Mouse (Mus musculus): ENCODE data around the gene Ddx31. TPM values are rescaled to one million over a fixed set of nuclear protein-coding genes. Genes with fewer than 3 reads are reported as not detected.
A peak's percentile ranks its signal among the peaks of the same experiment; 100 is the strongest.

Gene Ddx31
- total and polyA plus RNA-seq, 2 experiments from 2014 or later: 10.3 to 18.5 TPM

GRCm38 (mm10) chr2:28895876-28896275 lies 55.7 kb downstream of the Ddx31 start:
- ATAC-seq (ENCODE audit: low FRiP score) (no peak), DNase-seq (ENCODE audit: low spot score) (no peak)
- H3K4me3 ChIP-seq (ENCODE audit: low read depth, low read length): no peak overlapping the region
- H3K9ac ChIP-seq (replicated peaks; ENCODE audit: low read length, poor library complexity, severe bottlenecking): no peak overlapping the region
- 89% methylated on average over 7 of the region's 7 CpGs for whole genome bisulfite sequencing
- no peak for TF ChIP-seq CTCF (IDR thresholded peaks at IDR 0.05)
- no peaks in the 10 kb centered on the region for H3K27me3 ChIP-seq (ENCODE audit: insufficient read depth, low read length)
- peaks cover 50% of the 10 kb centered on the region for H3K36me3 ChIP-seq (ENCODE audit: insufficient read depth, low read length)
- H3K9me3 ChIP-seq (ENCODE audit: low read length): no peaks in the 10 kb centered on the region
- no peak overlapping the region for H3K27ac ChIP-seq (ENCODE audit: low read depth, low read length)
- no peaks in the 10 kb centered on the region for H3K4me1 ChIP-seq (ENCODE audit: insufficient read depth, low read length)
- H3K4me2 ChIP-seq (ENCODE audit: low read depth, low read length, poor library complexity, severe bottlenecking): no peak overlapping the region

GRCm38 (mm10) chr2:28897340-28897899 lies 57.2 kb downstream of the Ddx31 start:
- WGBS: 65% methylated on average over 4 of the region's 4 CpGs
- Histone ChIP-seq H3K9ac (replicated peaks; ENCODE audit: low read length, poor library complexity, severe bottlenecking) (no peak overlapping the region), H3K4me1 (ENCODE audit: insufficient read depth, low read length) (no peaks in the 10 kb centered on the region), H3K27ac (ENCODE audit: low read depth, low read length) (no peak overlapping the region), H3K4me2 (ENCODE audit: low read depth, low read length, poor library complexity, severe bottlenecking) (no peak overlapping the region), H3K27me3 (ENCODE audit: insufficient read depth, low read length) (no peaks in the 10 kb centered on the region), H3K9me3 (ENCODE audit: low read length) (no peaks in the 10 kb centered on the region), H3K36me3 (ENCODE audit: insufficient read depth, low read length) (peaks cover 42% of the 10 kb centered on the region), H3K4me3 (ENCODE audit: low read depth, low read length) (no peak overlapping the region)
- ATAC-seq (ENCODE audit: low FRiP score) (no peak), DNase-seq (ENCODE audit: low spot score) (no peak)
- TF ChIP-seq CTCF (IDR thresholded peaks at IDR 0.05): peak; percentile 13; the same call in 1 of the 2 replicates

- no peak for TF ChIP-seq CTCF (IDR thresholded peaks at IDR 0.05)
- ATAC-seq (ENCODE audit: low FRiP score): no peak
- peaks cover 21% of the 10 kb centered on the region for H3K36me3 ChIP-seq (ENCODE audit: insufficient read depth, low read length)
Observed at GRCm38 (mm10) chr2:28902291-28902690, 62.1 kb downstream of the Ddx31 start.

GRCm38 (mm10) chr2:28903871-28904270 lies 63.7 kb downstream of the Ddx31 start:
- 75% methylated on average over 5 of the region's 5 CpGs for WGBS
- no peak for TF ChIP-seq CTCF (IDR thresholded peaks at IDR 0.05)
- peaks cover 8% of the 10 kb centered on the region for H3K27me3 ChIP-seq (ENCODE audit: insufficient read depth, low read length)

More at GRCm38 (mm10) chr2:28902291-28902690, 62.1 kb downstream of the Ddx31 start:
- no peak for DNase-seq (ENCODE audit: low spot score)
- no peak overlapping the region for H3K27ac ChIP-seq (ENCODE audit: low read depth, low read length)
- no peak overlapping the region for H3K4me2 ChIP-seq (ENCODE audit: low read depth, low read length, poor library complexity, severe bottlenecking)
- H3K4me1 ChIP-seq (ENCODE audit: insufficient read depth, low read length): no peaks in the 10 kb centered on the region
- H3K4me3 ChIP-seq (ENCODE audit: low read depth, low read length): no peak overlapping the region
- no peaks in the 10 kb centered on the region for H3K27me3 ChIP-seq (ENCODE audit: insufficient read depth, low read length)
- 77% methylated on average over 8 of the region's 8 CpGs for WGBS
- H3K9ac ChIP-seq (replicated peaks; ENCODE audit: low read length, poor library complexity, severe bottlenecking): no peak overlapping the region
- no peaks in the 10 kb centered on the region for H3K9me3 ChIP-seq (ENCODE audit: low read length)

GRCm38 (mm10) chr2:28904786-28905185 lies 64.6 kb downstream of the Ddx31 start:
- DNase-seq (ENCODE audit: low spot score) (no peak), ATAC-seq (ENCODE audit: low FRiP score) (no peak)
- Histone ChIP-seq H3K4me2 (ENCODE audit: low read depth, low read length, poor library complexity, severe bottlenecking) (no peak overlapping the region), H3K27me3 (ENCODE audit: insufficient read depth, low read length) (peaks cover 12% of the 10 kb centered on the region), H3K27ac (ENCODE audit: low read depth, low read length) (no peak overlapping the region), H3K4me1 (ENCODE audit: insufficient read depth, low read length) (no peaks in the 10 kb centered on the region; the same call in 1 of the 2 replicates), H3K9ac (replicated peaks; ENCODE audit: low read length, poor library complexity, severe bottlenecking) (no peak overlapping the region), H3K36me3 (ENCODE audit: insufficient read depth, low read length) (peaks cover 12% of the 10 kb centered on the region), H3K4me3 (ENCODE audit: low read depth, low read length) (no peak overlapping the region), H3K9me3 (ENCODE audit: low read length) (no peaks in the 10 kb centered on the region)
- no peak for TF ChIP-seq CTCF (IDR thresholded peaks at IDR 0.05)
- WGBS: 59% methylated on average over 9 of the region's 9 CpGs

More at GRCm38 (mm10) chr2:28903871-28904270, 63.7 kb downstream of the Ddx31 start:
- Histone ChIP-seq H3K4me3 (ENCODE audit: low read depth, low read length) (no peak overlapping the region), H3K9ac (replicated peaks; ENCODE audit: low read length, poor library complexity, severe bottlenecking) (no peak overlapping the region), H3K27ac (ENCODE audit: low read depth, low read length) (no peak overlapping the region), H3K4me2 (ENCODE audit: low read depth, low read length, poor library complexity, severe bottlenecking) (no peak overlapping the region), H3K36me3 (ENCODE audit: insufficient read depth, low read length) (peaks cover 12% of the 10 kb centered on the region), H3K4me1 (ENCODE audit: insufficient read depth, low read length) (no peaks in the 10 kb centered on the region; the same call in 1 of the 2 replicates), H3K9me3 (ENCODE audit: low read length) (no peaks in the 10 kb centered on the region)
- DNase-seq (ENCODE audit: low spot score): no peak
- no peak for ATAC-seq (ENCODE audit: low FRiP score)

- H3K36me3 ChIP-seq (ENCODE audit: insufficient read depth, low read length): peaks cover 6% of the 10 kb centered on the region
Observed at GRCm38 (mm10) chr2:28905561-28905960, 65.4 kb downstream of the Ddx31 start.

More at GRCm38 (mm10) chr2:28905561-28905960, 65.4 kb downstream of the Ddx31 start:
- TF ChIP-seq CTCF (IDR thresholded peaks at IDR 0.05): no peak
- Histone ChIP-seq H3K4me2 (ENCODE audit: low read depth, low read length, poor library complexity, severe bottlenecking) (no peak overlapping the region), H3K4me3 (ENCODE audit: low read depth, low read length) (no peak overlapping the region), H3K27me3 (ENCODE audit: insufficient read depth, low read length) (peaks cover 20% of the 10 kb centered on the region), H3K27ac (ENCODE audit: low read depth, low read length) (no peak overlapping the region), H3K9ac (replicated peaks; ENCODE audit: low read length, poor library complexity, severe bottlenecking) (no peak overlapping the region; the same call in 1 of the 2 replicates), H3K9me3 (ENCODE audit: low read length) (no peaks in the 10 kb centered on the region), H3K4me1 (ENCODE audit: insufficient read depth, low read length) (no peaks in the 10 kb centered on the region; the same call in 1 of the 2 replicates)
- DNase-seq (ENCODE audit: low spot score) (no peak), ATAC-seq (ENCODE audit: low FRiP score) (no peak)
- 29% methylated on average over 4 of the region's 4 CpGs for WGBS
